Mouse (Mus musculus) heart, postnatal 0 days (tissue): ENCODE results near the gene Dgcr8.

ENCODE experiments used
- CTCF ChIP-seq: IDR thresholded peaks from 2 replicates; pipeline ENCODE4 v1.5.1; 2016; ENCODE audit warnings: antibody characterized with exemption, control low read depth, low read depth
- EP300 ChIP-seq: IDR thresholded peaks from 2 replicates; pipeline ENCODE4 v1.6.1; 2016; ENCODE audit warnings: antibody characterized with exemption, low read depth

DNA sequence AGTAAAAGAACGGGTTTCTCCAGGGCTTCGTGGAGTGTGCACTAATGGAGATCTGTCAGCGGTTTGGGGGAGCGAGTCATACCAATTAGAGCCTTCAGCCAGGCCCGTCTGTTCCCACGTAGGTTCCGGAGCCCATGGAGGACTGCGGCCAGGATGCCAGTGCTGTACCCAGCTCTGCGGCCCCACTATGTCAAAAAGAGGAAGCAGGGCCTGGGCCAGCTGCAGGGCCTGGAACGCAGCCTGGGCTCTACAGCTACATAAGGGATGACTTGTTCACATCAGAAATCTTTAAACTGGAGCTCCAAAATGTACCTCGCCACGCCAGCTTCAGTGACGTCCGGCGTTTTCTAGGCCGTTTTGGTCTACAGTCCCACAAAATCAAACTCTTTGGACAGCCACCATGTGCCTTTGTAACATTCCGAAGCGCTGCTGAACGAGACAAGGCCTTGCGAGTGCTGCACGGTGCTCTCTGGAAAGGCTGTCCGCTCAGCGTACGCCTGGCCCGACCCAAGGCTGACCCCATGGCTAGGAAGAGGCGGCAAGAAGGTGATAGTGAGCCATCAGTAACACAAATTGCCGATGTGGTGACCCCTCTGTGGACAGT is 39.6 kb downstream of the Dgcr8 start:
- TF ChIP-seq CTCF (no peak), EP300 (no peak)
